Mouse (Mus musculus): Measurements from ENCODE around the gene Wbp2nl.

GRCm38 (mm10) chr15:82293271-82293711, 5.5 kb upstream of the Wbp2nl start:
- TF ChIP-seq CTCF (conservative IDR thresholded peaks at IDR 0.05; ENCODE audit: low read length): no peak
- TF ChIP-seq NANOG (IDR thresholded peaks at IDR 0.05; ENCODE audit: borderline replicate concordance, low read length): no peak

Data from E14TG2a.4 (cell line).